Mouse (Mus musculus) intestine, embryonic 15.5 days (tissue): ENCODE results near the gene Preb. TPM values are rescaled to one million over a fixed set of nuclear protein-coding genes. Genes with fewer than 3 reads are reported as not detected.

Source experiments
- ATAC-seq: fragments of 200-750 bp; cut with Nextera tagmentation; 2 replicates; pipeline ENCODE4 v1.8.0; 2017; ENCODE audit warnings: moderate TSS enrichment, moderate library complexity
- H3K27ac ChIP-seq: fragments of 300-500 bp; sonication (generic); 2 replicates; pipeline ENCODE4 v1.5.1; 2015; ENCODE audit warnings: mild to moderate bottlenecking, inconsistent platforms
- H3K27me3 ChIP-seq: fragments of 300-500 bp; sonication (generic); replicated peaks from 2 replicates; pipeline ENCODE4 v1.6.1; 2015; ENCODE audit warnings: inconsistent platforms
- H3K36me3 ChIP-seq: fragments of 300-500 bp; sonication (generic); 2 replicates; pipeline ENCODE4 v1.6.1; 2015; ENCODE audit warnings: inconsistent platforms
- H3K4me1 ChIP-seq: fragments of 300-500 bp; sonication (generic); replicated peaks from 2 replicates; pipeline ENCODE4 v1.6.1; 2015; ENCODE audit warnings: inconsistent platforms
- H3K4me2 ChIP-seq: fragments of 300-500 bp; sonication (generic); replicated peaks from 2 replicates; pipeline ENCODE4 v1.6.1; 2015; ENCODE audit warnings: mild to moderate bottlenecking, inconsistent platforms
- H3K4me3 ChIP-seq: fragments of 300-500 bp; sonication (generic); replicated peaks from 2 replicates; pipeline ENCODE4 v1.5.1; 2015; ENCODE audit warnings: inconsistent platforms
- H3K9ac ChIP-seq: fragments of 300-500 bp; sonication (generic); 2 replicates; pipeline ENCODE4 v1.6.1; 2015; ENCODE audit warnings: inconsistent platforms
- H3K9me3 ChIP-seq: fragments of 300-500 bp; sonication (generic); 2 replicates; pipeline ENCODE4 v1.6.1; 2016; ENCODE audit warnings: inconsistent platforms
- WGBS: fragments of 180-500 bp; shearing (Covaris S2); methylation state at CpG from one replicate; pipeline ENCODE4 v1.1.7; 2015; 5-methylcytosine and 5-hydroxymethylcytosine counted together
- polyA plus RNA-seq: library from polyadenylated mRNA; unstranded; fragments of >200 nt; fragmentation: Nextera tagmentation; extraction: Ambion mirVana; gene quantifications from 2 replicates; pipeline ENCODE4 v1.2.1, GENCODE M21; 2015

The Preb gene
- polyA plus RNA-seq, 1 experiment from 2014 or later: 166 TPM

DNA sequence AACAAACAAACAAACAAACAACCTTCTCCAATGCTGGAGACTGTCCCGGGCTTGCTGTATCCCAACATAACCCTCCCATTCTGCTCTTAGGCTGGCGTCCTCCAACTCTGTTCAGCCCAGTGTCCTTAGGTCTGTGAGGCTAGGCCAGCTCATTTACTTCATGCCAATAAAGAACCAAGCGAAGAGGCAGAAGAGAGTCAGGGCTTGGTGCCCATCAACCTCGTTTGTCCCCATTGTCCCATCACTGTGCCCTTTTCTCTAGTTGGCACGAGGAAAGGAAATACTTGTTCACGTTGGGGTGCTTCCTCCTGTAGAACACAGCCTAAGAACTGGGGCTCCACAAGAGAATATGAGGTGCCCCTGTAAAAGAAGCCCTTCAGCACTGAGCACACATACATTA lies 8.5 kb downstream of the Preb start:
- no peaks in the 10 kb centered on the region for H3K27me3 ChIP-seq
- H3K4me3 ChIP-seq: no peak overlapping the region
- 84% methylated on average over 6 of the region's 6 CpGs for WGBS
- peaks cover 7% of the 10 kb centered on the region for H3K4me1 ChIP-seq
- H3K4me2 ChIP-seq: no peak overlapping the region
- peaks cover 27% of the 10 kb centered on the region for H3K36me3 ChIP-seq
- no peak overlapping the region for H3K9ac ChIP-seq
- 0 out of 2 replicates have a peak overlapping the region, but pooled peaks have one; percentile 19 for H3K27ac ChIP-seq
- no peaks in the 10 kb centered on the region for H3K9me3 ChIP-seq
- ATAC-seq: no peak

DNA sequence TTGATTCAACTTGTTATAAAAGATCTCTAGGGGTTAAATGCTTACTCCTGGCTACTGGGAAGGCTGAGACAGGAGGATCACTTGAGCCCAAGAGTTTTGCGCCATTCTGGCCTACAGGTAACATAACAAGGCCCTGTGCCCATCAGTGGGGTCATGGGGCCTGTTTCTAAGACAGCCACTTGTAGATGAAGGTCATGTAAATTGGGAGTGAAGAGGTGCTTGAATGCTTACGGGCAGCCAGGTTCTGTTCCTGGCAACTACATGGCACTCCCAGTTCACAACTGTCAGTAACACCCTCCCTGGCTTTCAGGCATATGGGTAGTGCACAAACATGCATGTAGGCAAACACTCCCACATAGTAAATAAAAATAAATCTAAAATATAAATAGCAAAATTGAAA lies 9.2 kb downstream of the Preb start:
- no peak overlapping the region for H3K9ac ChIP-seq
- H3K4me1 ChIP-seq: peaks cover 7% of the 10 kb centered on the region
- H3K36me3 ChIP-seq: peaks cover 25% of the 10 kb centered on the region
- no peak for ATAC-seq
- no peak overlapping the region for H3K4me3 ChIP-seq
- H3K27me3 ChIP-seq: no peaks in the 10 kb centered on the region
- H3K27ac ChIP-seq: no peak overlapping the region
- no peaks in the 10 kb centered on the region for H3K9me3 ChIP-seq
- H3K4me2 ChIP-seq: peak overlapping the region; percentile 88; the same call in 1 of the 2 replicates
- WGBS: 90% methylated on average over 2 of the region's 2 CpGs

DNA sequence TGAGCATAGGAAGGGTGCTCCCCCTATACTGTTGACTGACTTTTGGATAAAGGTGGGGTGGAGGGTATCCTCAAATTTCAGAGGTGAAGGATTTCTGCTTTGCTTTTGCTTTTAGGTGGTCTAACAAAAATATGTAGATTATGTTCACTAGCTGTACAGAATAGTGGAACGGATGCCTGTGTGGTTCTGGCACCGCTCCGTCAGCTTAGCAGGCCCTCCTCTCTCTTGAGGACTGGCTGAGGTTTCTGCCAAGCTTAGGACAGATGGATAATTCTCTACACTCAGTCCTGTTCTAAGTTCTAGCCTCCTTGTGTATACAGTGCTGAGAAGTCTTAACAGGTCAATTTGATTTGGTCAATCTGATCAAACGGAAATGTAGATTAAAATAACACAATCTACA lies 9.7 kb downstream of the Preb start:
- Histone ChIP-seq H3K9ac (peak overlapping the region; percentile 56), H3K27ac (peak overlapping the region; percentile 82; the same call in 1 of the 2 replicates), H3K4me2 (peak overlapping the region; percentile 88), H3K4me3 (peak overlapping the region; percentile 62), H3K27me3 (no peaks in the 10 kb centered on the region), H3K36me3 (peaks cover 20% of the 10 kb centered on the region), H3K4me1 (peaks cover 8% of the 10 kb centered on the region), H3K9me3 (no peaks in the 10 kb centered on the region)
- 59% methylated on average over 4 of the region's 4 CpGs for WGBS
- ATAC-seq: 0 out of 2 replicates have a peak, but pooled peaks have one; percentile 0

DNA sequence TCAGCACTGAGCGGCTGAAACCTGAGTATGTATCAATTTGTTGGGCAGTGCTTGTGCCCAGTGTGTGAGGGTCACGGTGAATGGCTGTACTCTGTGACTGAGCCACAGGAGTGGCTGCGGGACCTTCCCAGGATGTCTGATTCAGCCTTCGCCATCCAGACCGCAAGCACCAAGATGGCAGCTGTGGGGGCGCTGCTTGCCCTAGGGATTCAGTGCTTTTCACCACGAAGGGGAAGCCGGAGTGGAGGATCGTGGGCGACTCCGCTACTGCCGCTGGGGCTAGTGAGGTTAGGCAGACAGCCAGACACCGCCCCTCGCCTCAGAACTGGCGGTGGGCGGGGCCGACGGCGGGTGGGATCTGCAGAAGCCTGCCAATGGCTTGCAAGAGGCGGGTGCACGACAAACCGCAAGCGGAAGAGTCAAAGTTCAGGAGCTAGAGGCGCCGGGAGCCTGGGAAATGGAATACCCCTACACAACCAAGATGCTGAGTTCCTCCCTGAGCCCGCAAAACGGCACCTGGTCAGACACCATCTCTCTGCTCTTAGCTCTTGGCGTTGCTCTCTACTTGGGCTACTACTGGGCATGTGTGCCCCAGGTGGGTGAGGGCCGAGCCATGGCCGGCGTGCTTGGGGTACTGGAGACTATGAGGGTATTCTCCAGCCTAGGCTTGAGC lies 10.4 kb downstream of the Preb start:
- no peaks in the 10 kb centered on the region for H3K9me3 ChIP-seq
- H3K4me3 ChIP-seq: peak overlapping the region; percentile 62
- WGBS: under 1% methylated on average over 31 of the region's 31 CpGs
- H3K36me3 ChIP-seq: peaks cover 14% of the 10 kb centered on the region
- peak overlapping the region; percentile 82 for H3K27ac ChIP-seq
- no peaks in the 10 kb centered on the region for H3K27me3 ChIP-seq
- ATAC-seq: peak; percentile 89
- H3K4me2 ChIP-seq: peak overlapping the region; percentile 88
- peak overlapping the region; percentile 56 for H3K9ac ChIP-seq
- H3K4me1 ChIP-seq: peaks cover 14% of the 10 kb centered on the region

DNA sequence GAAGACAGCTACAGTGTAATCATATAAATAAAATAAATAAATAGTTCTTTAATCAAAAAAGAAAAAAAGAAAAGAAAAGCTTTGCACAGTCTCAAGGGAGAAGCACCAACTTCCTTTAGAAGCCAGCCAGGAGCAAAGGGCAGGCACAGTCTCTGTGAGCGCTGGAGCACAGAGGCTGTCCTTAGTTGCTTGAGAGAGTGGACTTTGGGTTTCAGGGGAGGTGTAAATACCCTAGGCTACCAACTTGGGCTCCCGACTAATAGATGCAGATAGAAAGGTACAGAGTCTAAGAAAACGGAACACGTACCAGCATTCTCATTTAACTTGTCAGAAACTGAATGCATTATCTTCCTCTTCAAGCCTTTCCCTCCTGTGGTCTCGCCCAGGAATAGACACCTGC lies 11.5 kb downstream of the Preb start:
- H3K27me3 ChIP-seq: no peaks in the 10 kb centered on the region
- no peaks in the 10 kb centered on the region for H3K9me3 ChIP-seq
- no peak overlapping the region for H3K9ac ChIP-seq
- H3K36me3 ChIP-seq: peaks cover 2% of the 10 kb centered on the region; the same call in 1 of the 2 replicates
- H3K4me3 ChIP-seq: no peak overlapping the region
- peak; percentile 49 for ATAC-seq
- H3K4me1 ChIP-seq: peaks cover 15% of the 10 kb centered on the region
- H3K4me2 ChIP-seq: peak overlapping the region; percentile 88; the same call in 1 of the 2 replicates
- peak overlapping the region; percentile 69 for H3K27ac ChIP-seq
- 69% methylated on average over 5 of the region's 5 CpGs for WGBS

DNA sequence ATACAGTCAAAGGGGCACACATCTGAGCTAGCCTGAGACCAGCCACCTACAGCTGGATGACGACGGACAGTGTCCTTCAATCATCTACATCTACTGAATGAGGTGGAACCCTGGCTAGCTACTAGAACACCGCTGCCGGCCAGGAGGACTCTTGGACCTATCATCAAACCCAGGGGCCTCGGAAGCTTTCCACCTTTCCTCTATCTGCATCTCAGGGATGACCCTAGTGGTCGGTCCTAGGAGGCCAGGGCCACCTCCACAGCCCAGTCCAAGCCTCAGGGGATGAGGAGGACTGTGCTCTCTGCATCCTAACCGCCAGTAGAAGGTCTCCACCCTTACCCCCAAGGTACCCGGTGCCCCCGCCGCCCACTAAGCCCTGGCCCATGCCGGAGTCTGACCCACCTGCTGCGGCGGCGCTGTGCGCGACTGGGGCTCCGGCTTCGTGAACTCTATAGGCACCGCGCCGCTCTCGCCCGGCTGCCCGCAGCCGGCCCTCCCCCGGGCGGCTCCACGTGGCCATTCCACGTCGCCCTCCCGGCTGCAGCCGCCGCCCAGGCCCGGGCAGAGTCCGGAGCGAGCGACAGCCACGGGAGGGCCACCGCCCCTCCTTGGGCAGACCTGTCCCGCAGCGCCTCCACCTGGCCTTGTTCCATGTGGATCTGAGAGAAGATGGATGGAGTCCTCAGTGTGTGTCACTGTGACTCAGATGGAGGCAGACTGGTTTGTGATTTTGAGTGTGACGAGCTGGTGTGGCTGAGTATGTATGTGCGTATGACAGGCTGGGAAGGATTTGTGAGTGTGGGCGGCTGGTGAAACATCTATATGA lies 15.0 kb downstream of the Preb start, which contains the start of gene Cgref1:
Cgref1 (minus strand) TSS at position 636 of the 826 bp plus-strand sequence.
- no peaks in the 10 kb centered on the region for H3K27me3 ChIP-seq
- H3K36me3 ChIP-seq: no peaks in the 10 kb centered on the region
- peak within 1 kb of the TSS; percentile 90 for H3K4me2 ChIP-seq
- WGBS: 6% methylated on average over 44 of the region's 44 CpGs
- peak; percentile 77 for ATAC-seq
- peaks cover 15% of the 10 kb centered on the region for H3K4me1 ChIP-seq
- no peaks in the 10 kb centered on the region for H3K9me3 ChIP-seq
- H3K4me3 ChIP-seq: peak within 1 kb of the TSS; percentile 48
- H3K9ac ChIP-seq: peak within 1 kb of the TSS; percentile 43
- H3K27ac ChIP-seq: no peak within 1 kb of the TSS

DNA sequence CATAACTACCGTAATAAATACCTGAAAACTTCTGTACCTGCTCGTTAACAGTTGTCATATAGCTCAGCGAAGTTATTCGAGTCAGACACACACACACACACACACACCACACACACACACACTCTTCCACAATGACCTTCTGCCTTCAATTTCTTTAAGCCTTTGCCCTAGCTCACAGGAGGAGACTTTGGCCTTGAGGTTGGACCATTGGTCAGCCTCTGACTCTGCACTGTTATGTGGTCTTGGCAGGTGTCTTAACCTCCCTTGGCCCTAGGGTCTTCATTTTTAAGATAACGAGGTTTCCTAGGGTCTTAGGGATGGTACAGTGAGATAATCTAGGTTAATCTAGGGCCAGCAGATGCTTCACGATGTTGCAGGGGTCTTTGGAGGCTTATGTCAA lies 15.8 kb downstream of the Preb start:
- WGBS: 88% methylated on average over 6 of the region's 6 CpGs
- Histone ChIP-seq H3K4me3 (0 out of 2 replicates have a peak overlapping the region, but pooled peaks have one; percentile 48), H3K27ac (no peak overlapping the region)

DNA sequence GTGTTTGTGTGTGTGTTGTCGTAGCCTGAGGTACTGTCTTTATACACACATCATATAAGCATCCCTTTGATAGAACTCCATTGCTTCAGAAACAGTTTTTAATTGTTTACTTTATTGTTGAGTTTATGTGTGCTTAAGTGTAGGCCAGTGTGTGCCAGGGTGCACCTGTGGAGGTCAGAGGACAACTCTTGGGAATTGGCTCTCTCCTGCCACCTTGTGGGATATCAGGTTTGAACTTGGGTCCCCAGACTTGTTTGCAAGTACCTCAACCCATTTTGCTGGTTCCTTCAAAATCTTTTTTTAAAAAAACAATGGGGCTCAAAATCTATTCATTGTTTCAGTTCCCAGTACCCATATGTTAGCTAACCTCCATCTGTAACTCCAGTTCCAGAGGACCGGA lies 17.2 kb downstream of the Preb start:
- ATAC-seq: no peak
- WGBS: 96% methylated on average over 2 of the region's 2 CpGs

More for the DNA sequence above, 15.8 kb downstream of the Preb start:
- Histone ChIP-seq H3K36me3 (no peaks in the 10 kb centered on the region), H3K4me2 (peak overlapping the region; percentile 90; the same call in 1 of the 2 replicates), H3K9ac (no peak overlapping the region), H3K9me3 (no peaks in the 10 kb centered on the region), H3K4me1 (peaks cover 13% of the 10 kb centered on the region), H3K27me3 (no peaks in the 10 kb centered on the region)
- ATAC-seq: no peak

DNA sequence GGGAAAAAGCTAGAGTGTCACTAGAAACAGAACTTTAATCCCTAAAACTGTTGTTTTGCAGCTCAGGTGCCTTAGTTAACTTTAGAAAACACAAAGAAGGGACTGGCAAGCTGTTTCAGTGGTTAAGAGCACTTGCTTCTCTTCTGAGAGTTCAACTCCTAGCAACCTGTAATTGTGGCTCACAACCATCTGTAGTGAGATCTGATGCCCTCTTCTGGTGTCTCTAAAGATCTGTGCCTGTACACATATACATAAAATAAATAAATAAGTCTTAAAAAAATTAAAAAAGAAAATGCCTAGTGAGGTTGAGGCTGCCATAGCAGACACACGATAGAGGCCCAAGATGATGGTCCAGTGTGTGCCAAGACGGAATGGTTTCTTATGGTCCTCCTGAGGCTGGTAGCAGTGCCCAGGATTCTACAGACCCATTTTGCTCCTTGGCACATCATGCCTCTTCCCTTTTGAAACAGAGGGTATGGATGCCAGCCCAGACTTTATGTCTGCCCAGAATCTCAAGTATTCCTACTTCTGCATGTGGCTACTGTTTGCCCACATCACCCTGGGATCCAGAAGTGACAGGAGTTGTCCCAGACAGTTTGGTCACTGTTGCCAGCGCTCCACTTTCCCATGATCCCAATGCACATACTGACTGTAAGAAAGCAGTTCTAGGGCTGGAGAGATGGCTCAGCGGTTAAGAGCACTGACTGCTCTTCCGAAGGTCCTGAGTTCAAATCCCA lies 25.3 kb downstream of the Preb start:
- ATAC-seq: no peak
- Histone ChIP-seq H3K9me3 (no peaks in the 10 kb centered on the region), H3K4me1 (no peaks in the 10 kb centered on the region), H3K36me3 (no peaks in the 10 kb centered on the region), H3K9ac (no peak overlapping the region; the same call in 1 of the 2 replicates), H3K27ac (no peak overlapping the region), H3K27me3 (no peaks in the 10 kb centered on the region), H3K4me2 (no peak overlapping the region), H3K4me3 (no peak overlapping the region)
- 89% methylated on average over 5 of the region's 5 CpGs for WGBS

More for the DNA sequence above, 17.2 kb downstream of the Preb start:
- Histone ChIP-seq H3K4me3 (no peak overlapping the region), H3K4me2 (no peak overlapping the region), H3K4me1 (peaks cover 7% of the 10 kb centered on the region; the same call in 1 of the 2 replicates), H3K27ac (no peak overlapping the region), H3K36me3 (no peaks in the 10 kb centered on the region), H3K9ac (no peak overlapping the region), H3K9me3 (no peaks in the 10 kb centered on the region), H3K27me3 (no peaks in the 10 kb centered on the region)

DNA sequence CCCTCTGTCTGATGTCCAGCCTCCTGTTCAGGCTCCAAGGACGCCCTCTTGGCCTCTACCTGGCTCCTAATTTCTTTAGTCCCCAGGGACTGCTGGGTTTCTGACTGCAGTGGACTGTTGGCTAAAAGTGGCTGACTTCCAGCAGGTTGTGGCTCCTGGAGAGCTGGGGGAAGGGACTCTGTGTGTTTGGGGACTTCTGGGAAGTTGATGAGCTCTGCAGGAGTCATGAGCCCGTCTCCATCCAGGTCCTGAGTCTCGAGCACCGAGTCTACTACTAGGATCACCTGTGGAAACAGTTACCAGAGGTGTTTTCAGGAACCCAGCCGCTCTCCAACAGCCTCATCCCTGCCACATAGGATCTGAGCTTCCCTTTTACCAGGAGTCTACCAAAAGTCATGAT lies 26.5 kb downstream of the Preb start:
- no peak overlapping the region for H3K4me3 ChIP-seq
- H3K27me3 ChIP-seq: no peaks in the 10 kb centered on the region
- H3K36me3 ChIP-seq: no peaks in the 10 kb centered on the region
- no peak overlapping the region for H3K9ac ChIP-seq
- no peaks in the 10 kb centered on the region for H3K9me3 ChIP-seq
- no peak for ATAC-seq
- no peaks in the 10 kb centered on the region for H3K4me1 ChIP-seq
- no peak overlapping the region for H3K4me2 ChIP-seq
- no peak overlapping the region for H3K27ac ChIP-seq
- WGBS: 65% methylated on average over 5 of the region's 5 CpGs

DNA sequence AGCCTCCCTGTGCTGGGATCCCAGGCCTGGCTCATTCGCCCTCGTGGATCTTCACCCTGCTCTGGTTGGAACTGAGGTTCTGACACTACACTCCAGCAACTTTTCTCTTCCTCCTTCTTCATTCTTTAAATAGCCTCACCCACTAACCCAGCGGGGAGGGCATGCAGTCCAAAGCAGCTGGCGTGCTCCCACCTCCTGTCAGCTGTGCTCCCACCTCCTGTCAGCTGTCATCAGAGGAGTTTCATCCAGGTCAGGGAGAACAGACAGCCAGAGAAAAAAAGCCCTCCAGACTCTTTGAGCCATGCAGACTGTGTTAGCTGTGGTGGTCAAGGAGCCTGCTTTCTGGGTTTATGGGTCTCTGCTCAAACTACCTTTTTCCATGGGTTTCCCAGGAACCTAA lies 28.8 kb downstream of the Preb start:
- no peak for ATAC-seq
- Histone ChIP-seq H3K4me2 (no peak overlapping the region), H3K9ac (no peak overlapping the region), H3K4me3 (no peak overlapping the region), H3K4me1 (0 out of 2 replicates have a peak, but pooled peaks cover 3% of the 10 kb centered on the region), H3K9me3 (no peaks in the 10 kb centered on the region), H3K27ac (no peak overlapping the region), H3K27me3 (no peaks in the 10 kb centered on the region), H3K36me3 (no peaks in the 10 kb centered on the region)
- WGBS: 86% methylated on average over 4 of the region's 4 CpGs

DNA sequence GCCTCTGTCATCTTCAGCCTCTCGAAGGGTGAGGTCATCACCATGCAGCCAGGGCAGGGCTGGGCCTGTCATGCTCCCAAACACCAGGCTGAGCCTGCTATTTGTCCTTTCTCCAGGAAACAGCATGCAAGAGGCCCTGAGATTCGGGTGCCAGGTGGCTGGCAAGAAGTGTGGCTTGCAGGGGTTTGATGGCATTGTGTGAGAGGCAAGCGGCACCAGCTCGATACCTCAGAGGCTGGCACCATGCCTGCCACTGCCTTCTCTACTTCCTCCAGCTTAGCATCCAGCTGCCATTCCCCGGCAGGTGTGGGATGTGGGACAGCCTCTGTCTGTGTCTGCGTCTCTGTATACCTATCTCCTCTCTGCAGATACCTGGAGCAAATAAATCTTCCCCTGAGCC lies 29.3 kb downstream of the Preb start:
- no peak overlapping the region for H3K4me3 ChIP-seq
- H3K4me1 ChIP-seq: 0 out of 2 replicates have a peak, but pooled peaks cover 3% of the 10 kb centered on the region
- no peak overlapping the region for H3K4me2 ChIP-seq
- H3K9ac ChIP-seq: no peak overlapping the region
- H3K27me3 ChIP-seq: no peaks in the 10 kb centered on the region
- H3K9me3 ChIP-seq: no peaks in the 10 kb centered on the region
- H3K27ac ChIP-seq: no peak overlapping the region
- ATAC-seq: no peak
- 86% methylated on average over 6 of the region's 6 CpGs for WGBS
- H3K36me3 ChIP-seq: no peaks in the 10 kb centered on the region
